Mouse (Mus musculus) neural tube, embryonic 15.5 days (tissue): ENCODE data around the gene Grwd1. TPM values are rescaled to one million over a fixed set of nuclear protein-coding genes. Genes with fewer than 3 reads are reported as not detected.
"Not testable (repeated sequence)": the region's sequence is repeated elsewhere in the genome, so short reads cannot be mapped to it uniquely, and the experiment has no call there.

ENCODE experiments used
- ATAC-seq: fragments of 200-750 bp; cut with Nextera tagmentation; 2 replicates; pipeline ENCODE4 v1.8.0; 2017; ENCODE audit warnings: mild to moderate bottlenecking, moderate TSS enrichment, moderate library complexity; ENCODE audit not compliant: low FRiP score
- H3K27ac ChIP-seq: fragments of 300-500 bp; sonication (generic); replicated peaks from 2 replicates; pipeline ENCODE4 v1.5.1; 2015; ENCODE audit warnings: mild to moderate bottlenecking, inconsistent platforms
- H3K27me3 ChIP-seq: fragments of 300-500 bp; sonication (generic); replicated peaks from 2 replicates; pipeline ENCODE4 v1.6.1; 2015; ENCODE audit warnings: inconsistent platforms
- H3K36me3 ChIP-seq: fragments of 300-500 bp; sonication (generic); 2 replicates; pipeline ENCODE4 v1.6.1; 2015; ENCODE audit warnings: inconsistent platforms
- H3K4me1 ChIP-seq: fragments of 300-500 bp; sonication (generic); 2 replicates; pipeline ENCODE4 v1.6.1; 2015; ENCODE audit warnings: inconsistent platforms
- H3K4me2 ChIP-seq: fragments of 300-500 bp; sonication (generic); 2 replicates; pipeline ENCODE4 v1.6.1; 2015; ENCODE audit warnings: inconsistent platforms, mild to moderate bottlenecking, moderate library complexity
- H3K4me3 ChIP-seq: fragments of 300-500 bp; sonication (generic); replicated peaks from 2 replicates; pipeline ENCODE4 v1.5.1; 2015; ENCODE audit warnings: mild to moderate bottlenecking, inconsistent platforms
- H3K9ac ChIP-seq: fragments of 300-500 bp; sonication (generic); replicated peaks from 2 replicates; pipeline ENCODE4 v1.6.1; 2015; ENCODE audit warnings: mild to moderate bottlenecking, inconsistent platforms
- H3K9me3 ChIP-seq: fragments of 300-500 bp; sonication (generic); replicated peaks from 2 replicates; pipeline ENCODE4 v1.6.1; 2016; ENCODE audit warnings: inconsistent platforms
- WGBS: fragments of 180-500 bp; shearing (Covaris S2); methylation state at CpG from one replicate; pipeline ENCODE4 v1.1.7; 2015; ENCODE audit warnings: mixed read lengths; 5-methylcytosine and 5-hydroxymethylcytosine counted together
- polyA plus RNA-seq: library from polyadenylated mRNA; unstranded; fragments of >200 nt; fragmentation: Nextera tagmentation; extraction: Ambion mirVana; gene quantifications from 2 replicates; pipeline ENCODE4 v1.2.1, GENCODE M21; 2015

Gene Grwd1
- 40.7 and 48.9 TPM in 2 replicates for polyA plus RNA-seq

DNA sequence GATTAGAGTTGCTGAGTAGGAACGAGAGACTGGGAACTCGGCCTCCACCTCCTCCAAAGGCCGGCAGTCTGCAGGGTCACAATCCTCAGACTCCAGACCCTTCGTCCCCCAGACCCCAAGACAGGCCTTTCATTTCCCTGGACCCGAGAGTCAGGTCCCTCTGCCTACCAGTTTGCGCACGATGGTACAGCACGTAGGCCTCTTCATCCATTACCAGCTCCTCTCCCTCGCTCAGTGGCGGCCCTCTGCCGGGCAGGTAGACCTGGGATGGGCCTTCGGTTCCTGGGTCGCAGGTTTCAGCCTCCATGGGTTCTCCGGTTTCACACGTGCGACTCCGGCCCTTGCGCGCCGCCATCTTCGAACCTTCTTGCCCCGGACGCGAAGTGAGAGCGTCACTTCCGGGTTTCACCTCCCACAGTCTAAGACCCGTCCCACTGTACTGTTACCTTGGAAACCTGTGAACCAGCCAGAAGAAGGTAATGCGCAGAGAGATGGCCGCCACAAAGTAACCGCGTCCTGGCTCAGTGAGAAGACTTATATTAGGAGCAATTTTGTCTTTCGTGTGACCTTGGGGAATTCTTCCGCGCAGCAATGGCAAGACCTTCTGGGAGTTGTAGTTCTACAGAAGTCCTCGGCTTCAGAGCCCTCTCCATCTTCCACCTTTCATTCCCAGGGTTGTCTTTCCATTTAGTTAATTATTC, at the start of gene Grwd1:
Grwd1 (minus strand) TSS at position 518 of the 701 bp plus-strand sequence.
- ATAC-seq, result peak; percentile 90
- Histone ChIP-seq H3K36me3 (peaks cover 37% of the 10 kb centered on the region), H3K9me3 (no peaks in the 10 kb centered on the region), H3K27me3 (peaks cover 40% of the 10 kb centered on the region), H3K4me1 (peaks cover 48% of the 10 kb centered on the region), H3K4me2 (peak within 1 kb of the TSS; percentile 88), H3K27ac (peak within 1 kb of the TSS; percentile 94), H3K4me3 (peak within 1 kb of the TSS; percentile 81), H3K9ac (peak within 1 kb of the TSS; percentile 59)
- under 1% methylated on average over 35 of the region's 35 CpGs for WGBS

DNA sequence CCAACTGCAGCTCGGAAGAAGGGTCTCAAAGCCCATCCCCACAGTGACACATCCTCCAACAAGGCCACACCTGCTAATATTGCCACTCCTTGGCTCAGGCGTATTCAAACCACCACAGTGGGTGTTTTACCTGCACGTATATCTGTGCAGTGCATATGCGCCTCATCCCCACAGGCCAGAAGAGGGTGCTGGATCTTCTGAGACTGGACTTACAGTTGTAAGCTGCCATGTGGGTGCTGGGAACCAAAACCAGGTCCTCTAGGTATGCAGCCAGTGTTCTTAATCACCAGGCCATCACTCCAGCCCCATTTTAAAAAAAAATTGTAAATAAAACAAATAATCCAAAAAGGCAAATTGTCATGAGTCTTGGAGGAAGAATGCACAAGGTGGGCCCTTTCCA, 49.8 kb upstream of the Grwd1 start:
- ATAC-seq, result no peak
- WGBS, result 97% methylated on average over 4 of the region's 4 CpGs
- no peaks in the 10 kb centered on the region for H3K27me3 ChIP-seq

DNA sequence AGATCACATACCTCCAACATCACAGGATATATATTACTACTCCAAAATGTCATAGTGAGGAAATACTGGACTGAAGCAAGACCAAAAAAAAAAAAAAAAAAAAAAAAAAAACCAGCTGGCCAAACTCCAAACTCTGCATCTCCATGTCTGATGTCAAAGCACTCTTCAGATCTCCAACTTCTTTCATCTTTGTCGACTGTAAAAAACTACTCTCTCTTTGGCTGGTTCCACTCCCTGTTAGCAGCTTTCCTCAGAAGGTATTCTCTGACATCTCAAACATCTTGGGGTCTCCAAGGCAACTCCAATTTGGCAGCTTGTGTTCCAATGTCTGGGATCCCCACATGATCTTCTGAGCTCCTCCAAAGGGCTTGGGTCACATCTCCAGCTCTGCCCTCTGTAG, 47.5 kb upstream of the Grwd1 start, which contains the start of gene Grin2d:
Grin2d (minus strand) TSS at position 101 of the 400 bp plus-strand sequence.
- Histone ChIP-seq H3K36me3 (peaks cover 79% of the 10 kb centered on the region), H3K4me1 (peaks cover 19% of the 10 kb centered on the region)
- not testable (repeated sequence) for H3K4me2 ChIP-seq, H3K27ac ChIP-seq, H3K4me3 ChIP-seq, H3K27me3 ChIP-seq, H3K9me3 ChIP-seq, H3K9ac ChIP-seq, ATAC-seq
- 100% methylated on average over 1 of the region's 1 CpGs for WGBS

More for the DNA sequence above, 49.8 kb upstream of the Grwd1 start:
- Histone ChIP-seq H3K27ac (no peak overlapping the region), H3K36me3 (peaks cover 94% of the 10 kb centered on the region), H3K4me2 (no peak overlapping the region), H3K9me3 (no peaks in the 10 kb centered on the region), H3K4me3 (no peak overlapping the region), H3K4me1 (no peaks in the 10 kb centered on the region), H3K9ac (no peak overlapping the region)

DNA sequence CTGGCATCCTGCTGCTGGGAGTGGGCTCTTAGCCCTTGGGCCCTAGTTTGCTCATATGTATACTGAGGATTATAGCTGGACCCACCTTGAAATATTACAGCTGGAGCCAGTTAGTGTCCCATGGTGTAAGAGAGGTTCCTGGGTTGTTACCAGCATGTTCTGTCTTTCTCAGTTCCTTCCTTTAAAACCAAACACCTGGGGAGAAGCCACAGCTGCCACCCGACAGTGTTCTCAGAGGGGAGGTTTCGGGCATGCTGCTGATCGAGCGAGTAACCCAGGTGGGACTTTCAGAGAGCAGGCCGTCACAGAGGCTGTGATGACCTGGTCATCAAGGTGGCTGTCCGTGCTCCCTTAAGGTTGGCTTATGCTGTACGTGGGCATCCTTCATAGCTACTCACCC, 46.2 kb upstream of the Grwd1 start:
- Histone ChIP-seq H3K36me3 (peaks cover 66% of the 10 kb centered on the region), H3K9me3 (no peaks in the 10 kb centered on the region), H3K4me3 (no peak overlapping the region), H3K9ac (no peak overlapping the region), H3K4me2 (no peak overlapping the region), H3K27me3 (no peaks in the 10 kb centered on the region), H3K4me1 (peaks cover 19% of the 10 kb centered on the region), H3K27ac (no peak overlapping the region)
- no peak for ATAC-seq
- WGBS, result 97% methylated on average over 7 of the region's 7 CpGs

DNA sequence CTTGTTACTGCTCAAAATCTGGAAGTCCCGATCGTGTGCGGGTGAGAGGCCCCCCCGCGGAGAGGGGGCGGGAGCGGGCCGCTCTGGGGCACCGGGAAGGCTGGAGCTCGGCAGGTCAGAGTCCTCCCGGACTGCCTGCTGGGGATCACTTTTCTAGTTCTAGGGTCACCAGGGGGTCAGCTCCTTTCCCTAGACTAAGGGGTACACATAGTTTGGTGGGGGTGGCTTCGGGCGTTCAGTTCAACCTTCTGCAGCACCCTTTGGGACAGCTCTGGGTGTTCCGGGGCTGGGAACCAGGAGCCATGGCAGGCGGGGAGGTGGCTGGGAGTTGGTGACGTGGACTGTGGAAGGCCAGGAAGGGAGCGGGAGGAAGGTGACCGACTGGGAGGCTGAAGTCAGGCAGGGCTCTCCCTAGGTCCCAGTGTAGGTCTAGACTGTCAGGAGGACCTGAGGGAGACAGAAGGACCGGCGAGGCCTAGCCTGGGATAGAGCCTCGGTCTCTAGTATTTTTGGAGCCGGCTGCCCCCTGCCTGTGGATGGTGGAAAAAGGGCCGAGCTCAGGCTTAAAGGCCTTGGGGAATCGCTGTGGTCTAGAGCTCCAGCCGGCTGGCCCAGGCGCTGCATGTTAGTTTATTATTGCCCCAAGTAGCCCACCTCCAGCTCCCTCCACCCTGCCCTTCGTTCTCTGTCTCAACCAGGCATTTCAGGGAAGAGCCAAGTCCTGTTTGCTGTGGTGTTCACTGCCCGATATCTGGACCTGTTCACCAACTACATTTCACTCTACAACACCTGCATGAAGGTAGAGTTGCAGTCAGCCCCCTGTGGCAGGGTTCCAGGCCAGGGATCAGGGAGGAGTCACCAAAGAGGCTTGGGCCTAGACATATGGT, 42.6 kb upstream of the Grwd1 start:
- Histone ChIP-seq H3K36me3 (peaks cover 30% of the 10 kb centered on the region), H3K27me3 (no peaks in the 10 kb centered on the region; the same call in 1 of the 2 replicates), H3K9me3 (no peaks in the 10 kb centered on the region), H3K4me2 (peak overlapping the region; percentile 80), H3K4me3 (peak overlapping the region; percentile 83), H3K9ac (peak overlapping the region; percentile 93), H3K27ac (peak overlapping the region; percentile 87), H3K4me1 (peaks cover 51% of the 10 kb centered on the region)
- WGBS, result 3% methylated on average over 28 of the region's 28 CpGs
- ATAC-seq, result peak; percentile 39; the same call in 1 of the 2 replicates

DNA sequence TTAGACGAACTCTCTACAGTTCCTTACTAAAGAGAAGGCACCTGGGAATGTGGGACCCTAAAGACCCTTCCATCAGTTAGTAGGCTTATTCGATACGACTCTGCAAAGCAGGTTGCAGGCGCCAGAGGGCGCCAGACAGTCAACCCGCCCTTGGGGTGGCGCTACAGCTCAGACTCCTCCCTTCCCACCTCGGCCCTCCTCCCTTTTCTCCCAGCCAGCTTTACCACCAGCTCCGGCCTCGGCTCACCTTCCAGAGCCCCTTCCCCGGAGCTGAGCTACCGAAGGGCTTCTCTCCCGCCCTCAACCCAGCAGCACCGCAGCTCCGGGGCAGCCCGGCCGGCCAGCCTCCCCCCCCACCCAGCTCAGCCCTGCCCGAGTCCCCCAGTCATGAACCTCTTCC, 41.9 kb upstream of the Grwd1 start, which contains the start of gene Kdelr1:
Kdelr1 (plus strand) TSS at position 149 of the 400 bp plus-strand sequence.
- H3K4me1 ChIP-seq, result peaks cover 58% of the 10 kb centered on the region
- under 1% methylated on average over 18 of the region's 18 CpGs for WGBS
- H3K4me3 ChIP-seq, result peak within 1 kb of the TSS; percentile 83
- peak; percentile 75 for ATAC-seq
- H3K9ac ChIP-seq, result peak within 1 kb of the TSS; percentile 93
- H3K36me3 ChIP-seq, result peaks cover 26% of the 10 kb centered on the region
- H3K9me3 ChIP-seq, result no peaks in the 10 kb centered on the region
- no peaks in the 10 kb centered on the region; the same call in 1 of the 2 replicates for H3K27me3 ChIP-seq
- H3K27ac ChIP-seq, result peak within 1 kb of the TSS; percentile 87
- H3K4me2 ChIP-seq, result peak within 1 kb of the TSS; percentile 80

DNA sequence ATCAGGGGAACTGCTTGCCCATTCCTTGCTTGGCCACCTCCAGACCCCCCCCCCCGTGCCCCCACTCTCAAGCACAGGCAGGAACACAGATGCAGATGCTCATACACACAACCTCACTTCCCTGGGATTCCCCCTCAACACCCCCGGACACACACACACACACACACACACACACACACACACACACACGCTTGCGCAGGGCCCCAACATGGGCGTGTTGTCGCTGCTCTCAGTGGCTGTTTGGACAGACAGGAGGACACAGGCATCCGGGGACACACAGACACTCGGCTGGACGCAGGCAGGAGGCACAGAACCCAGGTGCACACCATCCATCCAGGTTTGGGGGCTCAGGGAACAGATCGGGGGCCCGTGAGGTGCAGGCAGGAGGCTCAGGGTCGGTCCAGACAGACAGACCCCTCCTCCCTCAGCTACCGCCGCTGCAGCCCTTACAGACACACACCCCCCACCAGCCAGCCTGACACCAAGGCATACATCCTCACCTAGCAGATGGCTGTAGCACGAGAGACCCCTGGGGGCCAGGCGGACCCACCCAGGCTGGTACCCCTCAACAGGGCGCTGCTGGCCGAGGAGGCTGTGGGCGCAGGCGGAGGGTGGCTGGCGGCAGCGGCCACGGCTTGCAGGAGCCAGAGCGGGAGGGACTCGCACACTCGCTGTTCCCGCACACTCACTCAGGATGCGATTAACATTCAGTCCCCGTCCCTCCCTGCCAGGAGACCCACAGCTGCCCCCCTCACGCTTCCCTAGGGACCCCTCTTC, 39.7 kb upstream of the Grwd1 start:
- ATAC-seq, result peak; percentile 7; the same call in 1 of the 2 replicates
- H3K4me2 ChIP-seq, result peak overlapping the region; percentile 72
- peak overlapping the region; percentile 75 for H3K27ac ChIP-seq
- H3K27me3 ChIP-seq, result no peaks in the 10 kb centered on the region; the same call in 1 of the 2 replicates
- peaks cover 72% of the 10 kb centered on the region for H3K4me1 ChIP-seq
- 2% methylated on average over 30 of the region's 30 CpGs for WGBS
- H3K9ac ChIP-seq, result peak overlapping the region; percentile 71
- H3K36me3 ChIP-seq, result peaks cover 5% of the 10 kb centered on the region
- H3K9me3 ChIP-seq, result no peaks in the 10 kb centered on the region
- H3K4me3 ChIP-seq, result peak overlapping the region; percentile 63

DNA sequence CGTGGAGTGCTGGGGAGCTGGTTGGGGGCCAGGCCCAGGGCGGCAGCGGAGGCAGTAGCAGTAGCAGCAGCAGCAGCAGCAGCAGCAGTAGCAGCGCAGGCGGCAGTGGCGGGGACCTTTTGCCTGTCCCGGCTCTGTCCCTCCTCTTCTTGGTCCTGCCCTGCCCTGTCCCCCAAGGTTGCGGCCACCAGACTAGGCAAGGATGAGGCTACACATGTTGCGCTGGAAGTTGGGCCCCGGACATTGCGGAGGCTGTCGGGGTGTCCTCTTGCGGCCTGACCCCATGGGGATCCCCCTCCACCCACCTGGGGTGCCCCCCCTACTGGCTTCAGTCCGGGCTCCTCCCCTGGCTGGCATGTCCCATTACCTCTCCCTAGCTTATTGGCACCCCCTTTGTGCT, 39.0 kb upstream of the Grwd1 start:
- under 1% methylated on average over 14 of the region's 14 CpGs for WGBS
- no peaks in the 10 kb centered on the region for H3K9me3 ChIP-seq
- peak overlapping the region; percentile 71 for H3K9ac ChIP-seq
- H3K27me3 ChIP-seq, result no peaks in the 10 kb centered on the region; the same call in 1 of the 2 replicates
- peak overlapping the region; percentile 72 for H3K4me2 ChIP-seq
- peak overlapping the region; percentile 75 for H3K27ac ChIP-seq
- 0 out of 2 replicates have a peak, but pooled peaks have one; percentile 2 for ATAC-seq
- H3K36me3 ChIP-seq, result peaks cover 4% of the 10 kb centered on the region
- peaks cover 67% of the 10 kb centered on the region for H3K4me1 ChIP-seq
- H3K4me3 ChIP-seq, result peak overlapping the region; percentile 63

DNA sequence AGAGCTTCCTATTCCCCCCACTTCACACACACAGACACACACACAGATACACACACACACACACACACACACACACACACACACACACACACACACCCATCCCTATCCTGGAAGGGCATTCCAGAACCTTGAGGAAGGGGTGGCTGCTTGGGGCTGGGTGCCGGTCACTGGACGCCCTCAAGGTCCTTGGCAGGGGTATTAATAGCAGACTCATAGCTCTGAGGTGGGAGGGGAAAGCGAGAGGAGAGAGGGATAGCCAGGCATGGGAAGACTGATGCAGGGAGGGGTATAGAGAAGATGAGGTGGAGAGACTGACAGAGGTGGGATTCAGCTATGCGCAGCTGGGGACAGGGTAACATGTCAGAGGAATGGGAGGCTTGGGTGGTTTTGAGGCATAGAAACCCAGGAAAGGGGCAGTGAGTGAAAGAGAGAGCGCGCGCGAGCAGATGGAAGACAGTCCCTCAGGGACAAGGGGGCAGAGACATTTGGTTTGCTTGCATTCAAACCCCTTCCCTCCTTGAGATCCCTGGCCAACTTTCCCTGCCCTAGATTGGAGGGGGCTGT, 38.4 kb upstream of the Grwd1 start:
- Histone ChIP-seq H3K27ac (peak overlapping the region; percentile 75; the same call in 1 of the 2 replicates), H3K4me2 (peak overlapping the region; percentile 72), H3K4me3 (peak overlapping the region; percentile 63), H3K9ac (peak overlapping the region; percentile 71), H3K27me3 (no peaks in the 10 kb centered on the region; the same call in 1 of the 2 replicates), H3K9me3 (no peaks in the 10 kb centered on the region), H3K36me3 (no peaks in the 10 kb centered on the region; the same call in 1 of the 2 replicates), H3K4me1 (peaks cover 61% of the 10 kb centered on the region)
- no peak for ATAC-seq
- 10% methylated on average over 8 of the region's 8 CpGs for WGBS

DNA sequence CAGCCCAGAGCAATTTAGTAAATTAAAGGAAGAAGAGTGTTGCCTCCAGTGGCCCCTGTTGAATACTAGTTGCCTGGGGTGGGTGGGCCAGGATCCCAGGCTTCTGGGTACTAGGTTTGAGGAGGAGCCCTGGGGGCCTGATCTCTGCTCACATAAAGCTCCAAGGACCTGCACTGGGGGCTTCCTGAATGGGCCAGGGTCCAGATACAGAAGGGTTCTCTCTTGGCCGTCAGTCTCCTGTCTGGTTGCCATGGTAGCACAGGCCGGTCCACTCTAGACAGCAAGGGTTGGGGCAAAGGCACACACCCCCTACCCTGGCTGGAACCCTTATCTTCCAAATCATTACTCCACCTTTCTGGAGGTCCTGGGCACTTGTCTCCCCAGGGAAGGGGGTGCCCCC, 37.1 kb upstream of the Grwd1 start:
- WGBS, result 8% methylated on average over 2 of the region's 2 CpGs
- Histone ChIP-seq H3K27ac (no peak overlapping the region), H3K36me3 (no peaks in the 10 kb centered on the region), H3K4me3 (peak overlapping the region; percentile 63), H3K9me3 (no peaks in the 10 kb centered on the region), H3K4me1 (peaks cover 53% of the 10 kb centered on the region), H3K4me2 (peak overlapping the region; percentile 72), H3K9ac (peak overlapping the region; percentile 71; the same call in 1 of the 2 replicates), H3K27me3 (no peaks in the 10 kb centered on the region; the same call in 1 of the 2 replicates)
- no peak for ATAC-seq
